Mouse (Mus musculus) embryonic facial prominence, embryonic 12.5 days (tissue): ENCODE results near the gene Dguok. TPM values are rescaled to one million over a fixed set of nuclear protein-coding genes. Genes with fewer than 3 reads are reported as not detected.

Experiments used
- ATAC-seq: fragments of 200-750 bp; cut with Nextera tagmentation; 2 replicates; pipeline ENCODE4 v1.8.0; 2017; ENCODE audit not compliant: insufficient number of reproducible peaks, insufficient read depth, low FRiP score, low TSS enrichment
- H3K27ac ChIP-seq: fragments of 300-500 bp; sonication (generic); 2 replicates; pipeline ENCODE4 v1.5.1; 2016; ENCODE audit warnings: mild to moderate bottlenecking
- H3K27me3 ChIP-seq: fragments of 300-500 bp; sonication (generic); 2 replicates; pipeline ENCODE4 v1.6.1; 2016; ENCODE audit warnings: mild to moderate bottlenecking, moderate library complexity
- H3K36me3 ChIP-seq: fragments of 300-500 bp; sonication (generic); 2 replicates; pipeline ENCODE4 v1.6.1; 2016; ENCODE audit warnings: mild to moderate bottlenecking
- H3K4me1 ChIP-seq: fragments of 300-500 bp; sonication (generic); 2 replicates; pipeline ENCODE4 v1.6.1; 2016
- H3K4me2 ChIP-seq: fragments of 300-500 bp; sonication (generic); replicated peaks from 2 replicates; pipeline ENCODE4 v1.6.1; 2016; ENCODE audit warnings: mild to moderate bottlenecking, moderate library complexity
- H3K4me3 ChIP-seq: fragments of 300-500 bp; sonication (generic); 2 replicates; pipeline ENCODE4 v1.5.1; 2016; ENCODE audit warnings: mild to moderate bottlenecking
- H3K9ac ChIP-seq: fragments of 300-500 bp; sonication (generic); 2 replicates; pipeline ENCODE4 v1.6.1; 2016; ENCODE audit warnings: mild to moderate bottlenecking, moderate library complexity
- H3K9me3 ChIP-seq: fragments of 300-500 bp; sonication (generic); 2 replicates; pipeline ENCODE4 v1.6.1; 2016; ENCODE audit warnings: mild to moderate bottlenecking, moderate library complexity
- WGBS: fragments of 180-500 bp; shearing (Covaris S2); methylation state at CpG from one replicate; pipeline ENCODE4 v1.1.7; 2016; 5-methylcytosine and 5-hydroxymethylcytosine counted together
- polyA plus RNA-seq: library from polyadenylated mRNA; unstranded; fragments of >200 nt; fragmentation: Nextera tagmentation; extraction: Ambion mirVana; gene quantifications from 2 replicates; pipeline ENCODE4 v1.2.1, GENCODE M21; 2016

Dguok gene
- polyA plus RNA-seq, 1 experiment from 2014 or later = 75.5 TPM

DNA sequence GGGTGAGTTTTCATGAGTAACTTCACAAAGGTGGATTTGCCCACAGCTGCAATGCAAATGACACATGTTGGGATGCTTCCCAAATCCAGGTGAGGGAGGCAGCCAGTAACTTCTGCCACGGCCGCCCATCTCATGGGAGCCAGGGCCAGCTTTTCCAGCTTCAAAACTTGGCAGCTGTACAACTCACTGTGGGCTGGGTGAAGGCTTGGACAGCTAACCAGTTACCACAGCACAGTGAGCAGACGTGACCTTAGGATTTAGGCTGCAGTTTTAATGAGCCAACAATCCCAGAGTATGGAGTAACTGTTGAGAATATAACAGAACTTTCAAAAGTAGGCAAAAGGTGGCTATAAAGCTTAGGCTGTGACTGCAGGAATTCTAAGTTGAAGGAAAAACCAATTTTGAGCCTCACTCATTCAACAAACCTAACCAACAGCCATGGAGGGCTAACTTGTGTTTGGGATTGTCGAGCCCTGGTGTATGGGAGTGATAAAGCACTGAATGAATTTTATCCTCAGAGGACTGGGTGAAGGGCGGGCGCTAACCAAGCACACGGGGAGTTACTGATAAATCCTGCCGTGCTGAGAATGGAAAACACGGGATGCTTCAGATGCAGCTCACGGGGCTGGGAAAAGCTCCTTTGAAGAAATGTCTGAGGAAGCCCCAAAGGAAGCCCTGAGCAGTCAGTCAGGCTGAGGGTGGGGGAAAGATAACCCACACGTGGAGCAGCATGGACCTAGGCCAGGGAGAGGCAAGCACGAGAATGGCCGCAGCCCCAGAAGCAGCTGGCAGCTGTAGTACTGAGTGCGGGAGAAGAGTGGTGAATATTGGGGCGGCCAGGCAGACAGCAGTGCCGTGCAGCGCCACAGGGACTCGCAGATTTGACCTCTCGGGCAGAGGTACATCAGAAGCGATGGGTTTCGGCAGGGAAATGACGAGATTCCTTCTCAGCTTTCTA lies 9.7 kb downstream of the Dguok start:
- Histone ChIP-seq H3K4me3 (no peak overlapping the region), H3K9ac (no peak overlapping the region), H3K9me3 (no peaks in the 10 kb centered on the region), H3K4me2 (no peak overlapping the region), H3K27me3 (no peaks in the 10 kb centered on the region), H3K36me3 (peaks cover 28% of the 10 kb centered on the region), H3K4me1 (no peaks in the 10 kb centered on the region), H3K27ac (no peak overlapping the region)
- WGBS = 88% methylated on average over 22 of the region's 22 CpGs
- no peak for ATAC-seq

- no peaks in the 10 kb centered on the region for H3K9me3 ChIP-seq
- no peak overlapping the region for H3K9ac ChIP-seq
- H3K27ac ChIP-seq = no peak overlapping the region
- H3K4me2 ChIP-seq = no peak overlapping the region
- H3K4me3 ChIP-seq = no peak overlapping the region
- 86% methylated on average over 9 of the region's 9 CpGs for WGBS
- ATAC-seq = no peak
- peaks cover 31% of the 10 kb centered on the region for H3K36me3 ChIP-seq
- no peaks in the 10 kb centered on the region for H3K4me1 ChIP-seq
- no peaks in the 10 kb centered on the region for H3K27me3 ChIP-seq
Measured at GRCm38 (mm10) chr6:83496009-83496752, 10.6 kb downstream of the Dguok start.

DNA sequence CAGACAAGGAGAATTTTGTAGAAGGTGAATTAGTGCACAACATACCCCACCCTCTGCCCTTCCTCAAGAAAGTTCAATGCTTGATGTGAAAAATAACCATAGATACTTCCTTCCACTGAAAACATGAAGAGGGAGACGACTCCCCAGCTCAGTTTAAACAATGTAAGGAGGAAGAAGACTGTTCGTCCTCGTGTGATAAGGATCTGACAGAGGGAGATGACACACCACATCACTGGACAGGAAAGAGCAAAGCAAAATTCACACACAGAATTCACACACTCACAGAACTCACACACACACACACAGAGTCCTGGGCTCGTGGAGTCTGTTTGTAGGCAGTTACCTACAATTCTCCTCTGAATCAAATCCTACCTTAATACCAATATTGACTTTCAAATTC lies 16.1 kb downstream of the Dguok start:
- no peak overlapping the region for H3K27ac ChIP-seq
- H3K9ac ChIP-seq = no peak overlapping the region
- no peak overlapping the region for H3K4me2 ChIP-seq
- H3K4me1 ChIP-seq = no peaks in the 10 kb centered on the region
- no peak for ATAC-seq
- peaks cover 58% of the 10 kb centered on the region for H3K36me3 ChIP-seq
- 73% methylated on average over 4 of the region's 4 CpGs for WGBS
- H3K4me3 ChIP-seq = no peak overlapping the region
- H3K27me3 ChIP-seq = no peaks in the 10 kb centered on the region
- no peaks in the 10 kb centered on the region for H3K9me3 ChIP-seq

DNA sequence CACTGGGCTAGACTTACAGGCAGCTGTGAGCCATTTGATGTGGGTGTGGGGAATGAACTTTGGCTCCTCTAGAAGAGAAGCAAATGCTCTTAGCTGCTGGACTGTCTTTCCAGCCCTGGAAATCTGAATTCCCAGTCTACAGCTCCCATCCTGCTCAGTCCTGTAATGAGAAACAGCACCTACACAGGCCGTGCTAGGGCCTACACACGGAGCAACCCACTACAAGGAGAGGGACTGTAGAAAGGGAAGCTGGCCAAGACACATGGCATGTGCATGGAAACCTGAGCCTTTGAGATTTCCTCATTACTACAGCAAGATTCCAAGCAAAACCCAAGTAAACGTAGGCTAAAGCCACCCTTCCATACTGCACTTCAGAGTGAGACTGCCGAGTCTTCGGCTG lies 18.6 kb downstream of the Dguok start:
- H3K4me1 ChIP-seq = no peaks in the 10 kb centered on the region
- ATAC-seq = no peak
- H3K9me3 ChIP-seq = no peaks in the 10 kb centered on the region
- H3K9ac ChIP-seq = no peak overlapping the region
- H3K4me2 ChIP-seq = no peak overlapping the region
- H3K27ac ChIP-seq = 0 out of 2 replicates have a peak overlapping the region, but pooled peaks have one; percentile 54
- no peaks in the 10 kb centered on the region for H3K27me3 ChIP-seq
- peaks cover 58% of the 10 kb centered on the region for H3K36me3 ChIP-seq
- no peak overlapping the region for H3K4me3 ChIP-seq
- WGBS = 66% methylated on average over 5 of the region's 5 CpGs

DNA sequence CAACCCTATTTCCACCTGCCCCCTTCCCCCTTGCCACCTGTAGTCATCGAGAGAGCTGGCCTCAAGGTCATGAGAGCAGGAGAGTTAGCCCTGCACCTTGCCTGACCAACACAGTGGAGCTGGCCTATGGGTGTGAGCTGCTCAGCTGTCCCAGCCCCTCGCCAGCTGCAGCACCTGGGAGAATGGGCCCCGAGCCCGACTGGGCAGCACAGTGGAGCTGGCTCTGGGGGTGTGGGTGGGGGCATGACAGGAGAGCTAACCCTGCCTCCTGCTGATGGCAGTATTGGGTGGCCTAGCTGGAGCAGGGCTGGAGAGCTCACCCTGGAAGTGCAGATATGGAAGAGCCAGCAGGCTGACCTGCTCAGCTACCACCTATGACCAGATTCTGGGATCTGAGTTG lies 19.5 kb downstream of the Dguok start:
- H3K27ac ChIP-seq = no peak overlapping the region
- H3K9me3 ChIP-seq = no peaks in the 10 kb centered on the region
- no peaks in the 10 kb centered on the region for H3K4me1 ChIP-seq
- no peak overlapping the region; the same call in 1 of the 2 replicates for H3K9ac ChIP-seq
- H3K36me3 ChIP-seq = peaks cover 59% of the 10 kb centered on the region
- no peak overlapping the region for H3K4me3 ChIP-seq
- no peaks in the 10 kb centered on the region for H3K27me3 ChIP-seq
- H3K4me2 ChIP-seq = no peak overlapping the region
- no peak for ATAC-seq
- WGBS = 86% methylated on average over 4 of the region's 4 CpGs

- no peak for ATAC-seq
- Histone ChIP-seq H3K27ac (no peak overlapping the region), H3K27me3 (no peaks in the 10 kb centered on the region), H3K4me2 (no peak overlapping the region), H3K36me3 (peaks cover 71% of the 10 kb centered on the region), H3K4me1 (no peaks in the 10 kb centered on the region), H3K9me3 (no peaks in the 10 kb centered on the region), H3K4me3 (no peak overlapping the region), H3K9ac (no peak overlapping the region)
- WGBS = 54% methylated on average over 4 of the region's 4 CpGs
Measured at GRCm38 (mm10) chr6:83485854-83486253, 20.9 kb downstream of the Dguok start.

- ATAC-seq = no peak
- H3K36me3 ChIP-seq = peaks cover 74% of the 10 kb centered on the region
- H3K4me1 ChIP-seq = no peaks in the 10 kb centered on the region
- H3K27me3 ChIP-seq = no peaks in the 10 kb centered on the region
- H3K4me3 ChIP-seq = no peak overlapping the region
- H3K27ac ChIP-seq = no peak overlapping the region
- H3K9me3 ChIP-seq = no peaks in the 10 kb centered on the region
- WGBS = 90% methylated on average over 7 of the region's 7 CpGs
- no peak overlapping the region for H3K4me2 ChIP-seq
- H3K9ac ChIP-seq = no peak overlapping the region
Measured at GRCm38 (mm10) chr6:83483776-83484175, 23.0 kb downstream of the Dguok start.

DNA sequence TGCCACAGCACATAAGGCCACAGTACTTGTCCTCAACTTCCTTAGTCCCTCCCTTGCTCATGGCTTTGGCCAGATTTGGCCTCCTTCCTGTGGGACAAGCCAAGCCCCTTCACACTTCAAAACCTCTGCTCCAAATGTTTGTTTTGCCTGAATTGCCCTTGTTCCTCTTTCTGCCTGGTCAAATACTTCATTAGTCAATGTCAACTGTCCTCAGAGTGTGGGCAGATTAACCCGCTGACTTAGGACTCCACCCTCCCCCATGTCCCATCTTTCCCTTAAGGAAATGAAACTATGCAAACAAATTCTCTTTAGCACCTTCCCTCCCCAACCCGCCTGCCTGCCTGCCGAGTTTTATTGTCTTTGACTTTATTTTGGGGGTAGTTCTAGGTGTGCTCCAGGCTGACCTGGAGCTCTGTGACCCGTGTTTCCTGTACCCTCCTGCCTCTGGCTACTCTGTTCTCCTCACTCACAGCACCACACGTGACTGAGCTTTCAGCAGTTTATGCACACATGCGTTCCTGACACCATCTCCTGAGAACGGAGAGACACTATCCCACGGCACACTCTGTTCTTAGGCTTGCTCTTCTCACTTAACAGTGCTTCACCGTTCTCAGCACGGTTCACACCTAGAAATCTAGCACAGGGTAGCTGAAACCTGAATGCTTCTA lies 24.2 kb downstream of the Dguok start:
- H3K9me3 ChIP-seq = no peaks in the 10 kb centered on the region
- ATAC-seq = no peak
- H3K4me2 ChIP-seq = no peak overlapping the region
- peaks cover 68% of the 10 kb centered on the region for H3K36me3 ChIP-seq
- H3K9ac ChIP-seq = no peak overlapping the region
- WGBS = 71% methylated on average over 10 of the region's 10 CpGs
- no peak overlapping the region for H3K27ac ChIP-seq
- H3K4me3 ChIP-seq = no peak overlapping the region
- no peaks in the 10 kb centered on the region for H3K4me1 ChIP-seq
- H3K27me3 ChIP-seq = no peaks in the 10 kb centered on the region

DNA sequence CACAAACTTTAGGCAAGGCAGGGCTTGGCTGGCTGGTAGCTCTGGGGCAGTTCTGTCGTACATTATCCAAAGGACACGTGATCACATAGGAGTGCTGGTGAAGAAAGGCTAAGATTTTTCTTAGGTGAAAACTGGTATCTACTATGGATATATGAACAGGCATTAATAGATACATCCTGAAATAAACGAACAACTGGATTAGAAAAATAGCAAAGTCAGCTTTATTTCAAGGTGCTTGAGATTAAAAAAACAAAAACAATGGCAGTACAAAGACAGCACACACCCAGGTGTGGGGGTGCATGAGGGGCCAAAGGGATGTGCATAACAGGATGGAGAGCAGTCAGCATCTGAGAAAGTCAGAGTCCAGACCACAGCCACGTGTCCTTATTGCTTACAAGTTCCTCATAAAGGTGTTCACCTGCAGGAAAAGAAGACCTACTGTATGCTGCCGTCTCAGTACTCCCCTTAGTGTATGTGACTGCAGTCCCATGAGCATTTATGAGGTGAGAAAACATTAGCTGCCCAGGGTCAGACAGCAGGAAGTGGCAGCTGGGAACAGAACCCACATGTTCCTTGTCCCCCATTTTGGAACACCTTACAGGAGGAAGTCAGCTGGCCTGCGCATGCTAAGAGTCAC lies 26.6 kb downstream of the Dguok start:
- Histone ChIP-seq H3K9me3 (no peaks in the 10 kb centered on the region), H3K4me1 (no peaks in the 10 kb centered on the region), H3K4me3 (no peak overlapping the region), H3K9ac (no peak overlapping the region), H3K4me2 (no peak overlapping the region), H3K27me3 (no peaks in the 10 kb centered on the region), H3K36me3 (peaks cover 51% of the 10 kb centered on the region), H3K27ac (no peak overlapping the region)
- no peak for ATAC-seq
- 85% methylated on average over 6 of the region's 6 CpGs for WGBS

DNA sequence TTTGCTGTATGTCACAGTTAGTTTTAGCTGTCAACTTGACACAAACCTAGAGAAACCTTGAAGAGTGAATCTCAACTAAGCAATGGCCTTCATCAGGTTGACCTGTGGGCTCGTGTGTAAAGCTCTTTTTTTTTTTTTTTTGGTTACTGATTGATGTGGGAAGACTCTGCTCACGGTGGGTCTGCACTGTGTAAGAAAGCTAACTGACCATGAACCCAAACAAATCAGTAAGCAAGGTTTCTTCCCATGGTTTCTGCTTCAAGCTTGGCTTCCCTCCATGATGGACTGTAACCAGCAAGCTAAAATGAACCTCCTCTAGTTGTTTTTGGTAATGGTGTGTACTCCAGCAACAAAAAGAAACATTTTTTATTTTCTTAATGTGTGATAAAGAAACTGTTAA lies 27.6 kb downstream of the Dguok start:
- no peaks in the 10 kb centered on the region for H3K9me3 ChIP-seq
- 74% methylated on average over 2 of the region's 2 CpGs for WGBS
- peaks cover 43% of the 10 kb centered on the region for H3K36me3 ChIP-seq

GRCm38 (mm10) chr6:83478628-83479027 lies 28.1 kb downstream of the Dguok start:
- H3K9me3 ChIP-seq = no peaks in the 10 kb centered on the region
- no peaks in the 10 kb centered on the region for H3K4me1 ChIP-seq
- WGBS = 90% methylated on average over 7 of the region's 7 CpGs
- no peak overlapping the region for H3K4me2 ChIP-seq
- no peaks in the 10 kb centered on the region for H3K27me3 ChIP-seq
- H3K27ac ChIP-seq = no peak overlapping the region
- peaks cover 43% of the 10 kb centered on the region for H3K36me3 ChIP-seq
- no peak overlapping the region for H3K9ac ChIP-seq
- H3K4me3 ChIP-seq = no peak overlapping the region
- ATAC-seq = no peak

More for the DNA sequence above, 27.6 kb downstream of the Dguok start:
- Histone ChIP-seq H3K4me3 (no peak overlapping the region), H3K4me1 (no peaks in the 10 kb centered on the region), H3K27me3 (no peaks in the 10 kb centered on the region), H3K27ac (no peak overlapping the region), H3K4me2 (no peak overlapping the region), H3K9ac (no peak overlapping the region)
- ATAC-seq = no peak
